Mouse (Mus musculus) mouse embryonic stem cell (cell line): ENCODE data around the gene Gm2115.

Experiments
- in situ Hi-C, 2 experiments: fragments of 300-500 bp; cut with MboI; formaldehyde crosslinking; loops; 1 replicate in 1 of 2; 3 replicates in 1 of 2; pipeline ENCODE4 v1.14.3; 2019 to 2020; ENCODE audit warnings: low sequenced_read_pairs in 2 of 2, low pct_unique_long_range_greater_than_20kb in 1 of 2, mixed read lengths in 1 of 2; ENCODE audit not compliant: unreplicated experiment in 1 of 2

Gm2115 gene

DNA sequence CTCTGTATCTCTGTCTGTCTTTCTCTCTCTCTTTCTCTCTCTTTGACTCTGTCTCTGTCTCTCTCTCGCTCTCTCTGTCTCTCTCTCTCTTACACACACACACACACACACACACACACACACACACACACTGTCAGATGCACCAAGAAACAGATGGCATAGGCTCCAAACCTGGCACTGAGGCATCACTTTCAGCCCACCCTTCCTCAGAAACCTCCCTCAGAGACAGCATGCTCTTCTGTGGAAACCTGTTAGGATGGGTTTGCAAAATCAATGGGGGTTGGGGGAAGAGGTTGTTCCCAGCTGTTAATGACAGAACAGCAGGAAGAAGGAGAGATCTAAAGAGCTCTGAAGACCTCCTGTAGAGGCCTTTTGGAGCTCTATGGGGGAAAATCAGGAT, 50.1 kb downstream of the Gm2115 start:
- in situ Hi-C loops = no loop called here

DNA sequence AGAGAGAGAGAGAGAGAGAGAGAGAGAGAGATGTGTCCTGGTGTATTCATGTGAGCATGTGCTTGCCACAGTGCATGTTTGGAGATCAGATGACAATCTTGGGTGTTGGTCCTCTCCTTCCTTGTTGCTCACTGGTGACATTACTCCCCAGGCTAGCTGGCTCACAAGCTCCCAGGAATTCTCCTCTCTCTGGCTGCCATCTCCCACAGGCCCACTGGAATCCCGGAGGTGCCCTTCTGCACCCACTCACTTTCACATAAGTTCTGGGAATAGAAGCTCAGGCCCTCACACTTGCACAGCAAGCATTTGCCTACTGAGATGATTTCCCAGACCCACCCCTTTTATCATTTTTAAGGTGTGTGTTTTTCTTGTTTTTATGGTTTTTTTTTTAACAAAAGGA, 51.0 kb downstream of the Gm2115 start:
- in situ Hi-C loops = no loop called here

DNA sequence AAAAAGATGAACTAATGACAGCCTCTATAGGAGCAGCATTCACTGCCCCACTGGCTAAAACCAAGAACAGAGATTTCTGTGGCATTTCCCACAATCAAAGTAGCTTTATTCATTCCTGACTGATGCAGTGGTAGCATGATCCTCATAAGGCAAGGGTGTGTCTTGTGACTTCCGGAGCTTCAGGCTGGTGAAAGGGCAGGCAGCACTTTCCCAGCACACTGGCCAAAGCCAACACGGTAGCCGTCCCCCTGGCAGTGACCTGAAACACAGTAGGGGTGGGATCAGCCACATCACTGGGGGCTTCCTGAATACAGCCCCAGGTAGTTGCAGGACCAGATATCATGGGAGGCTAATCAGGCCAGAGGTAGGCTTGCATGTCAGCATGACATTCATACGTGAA, 56.3 kb downstream of the Gm2115 start:
- in situ Hi-C loops = no loop called here

GRCm38 (mm10) chr7:84586360-84587100, 57.8 kb downstream of the Gm2115 start:
- in situ Hi-C loops = no loop called here

DNA sequence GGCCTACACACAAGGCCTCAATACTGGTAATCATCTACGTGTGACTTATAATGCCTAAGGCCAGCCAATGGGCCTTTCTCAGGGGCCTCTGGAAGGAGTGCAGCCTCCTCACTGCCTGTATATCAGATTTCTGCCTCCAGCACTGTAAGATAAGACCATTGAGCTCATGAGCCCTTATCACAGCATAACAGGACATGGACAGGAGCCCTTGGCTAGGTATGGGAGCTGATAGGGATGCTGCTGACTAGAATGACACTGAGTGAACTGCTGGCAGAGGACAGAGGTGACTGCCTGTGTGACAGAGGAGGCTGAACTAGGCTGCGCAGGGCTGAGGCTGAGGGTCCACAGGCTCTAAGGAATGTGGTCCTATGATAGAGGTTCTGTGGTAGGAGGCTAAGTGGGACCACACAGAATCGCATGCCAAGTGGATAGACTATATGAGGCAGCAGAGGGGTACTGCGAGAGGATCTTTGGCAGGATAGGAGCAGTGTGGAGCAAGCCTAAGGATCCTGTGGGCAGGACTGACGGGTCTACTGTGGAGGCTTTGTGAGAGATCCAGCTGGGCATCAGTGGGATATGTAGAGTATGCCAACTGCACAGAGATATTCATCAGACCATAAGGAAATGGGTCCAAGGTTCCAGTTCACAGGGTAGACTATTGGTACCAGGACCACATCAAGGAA, 58.5 kb downstream of the Gm2115 start:
- in situ Hi-C loops = no loop called here

- in situ Hi-C loops = loop anchor here (10.0 kb wide), 1 partner anchor 184 kb away; no protein-coding TSS in a partner anchor
Observed at GRCm38 (mm10) chr7:84590622-84591021, 61.9 kb downstream of the Gm2115 start.

GRCm38 (mm10) chr7:84591347-84591746, 62.6 kb downstream of the Gm2115 start:
- in situ Hi-C loops = loop anchor here (10.0 kb wide), 1 partner anchor 183 kb away; no protein-coding TSS in a partner anchor

DNA sequence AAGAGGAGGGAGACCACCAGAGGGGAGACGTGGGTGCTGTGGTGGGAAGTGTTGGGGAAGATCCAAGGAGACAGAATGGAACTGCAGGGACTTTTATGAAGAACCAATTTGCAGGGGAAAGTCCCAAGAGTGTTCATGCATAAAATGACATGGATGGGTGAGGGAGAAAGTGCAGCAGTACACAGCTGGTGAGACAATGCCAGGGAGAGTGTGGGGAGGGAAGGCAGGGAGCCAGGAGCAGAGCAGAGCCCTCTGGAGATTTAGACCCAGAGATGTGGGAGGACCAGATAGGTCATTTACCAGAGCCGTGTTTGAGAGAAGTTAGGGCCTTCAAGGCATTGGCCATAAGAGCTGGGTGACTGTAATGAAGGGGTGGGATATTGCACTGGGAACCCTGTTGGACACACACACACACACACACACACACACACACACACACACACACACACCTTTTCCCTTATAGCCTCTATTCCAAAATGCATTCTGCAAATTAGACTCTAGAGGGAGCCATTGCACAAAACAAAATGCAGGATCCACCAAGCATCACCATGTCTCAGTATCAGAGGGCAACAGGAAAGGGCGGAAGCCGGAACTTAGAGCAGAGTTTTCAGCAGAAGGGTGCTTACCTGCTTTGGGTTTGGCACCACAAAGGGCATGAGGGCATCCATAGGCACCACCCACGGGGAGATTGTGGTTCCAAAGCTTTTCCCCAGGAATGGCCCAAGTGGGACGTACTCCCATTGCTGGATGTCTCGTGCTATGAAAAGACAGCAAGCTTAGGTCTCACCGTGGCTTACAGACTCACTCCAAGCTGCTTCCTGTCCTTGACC, 65.5 kb downstream of the Gm2115 start:
- in situ Hi-C loops = loop anchor here (10.0 kb wide), 1 partner anchor 180 kb away; no protein-coding TSS in a partner anchor

GRCm38 (mm10) chr7:84594917-84595303, 66.2 kb downstream of the Gm2115 start:
- in situ Hi-C loops = loop anchor here (10.0 kb wide), 1 partner anchor 180 kb away; no protein-coding TSS in a partner anchor

DNA sequence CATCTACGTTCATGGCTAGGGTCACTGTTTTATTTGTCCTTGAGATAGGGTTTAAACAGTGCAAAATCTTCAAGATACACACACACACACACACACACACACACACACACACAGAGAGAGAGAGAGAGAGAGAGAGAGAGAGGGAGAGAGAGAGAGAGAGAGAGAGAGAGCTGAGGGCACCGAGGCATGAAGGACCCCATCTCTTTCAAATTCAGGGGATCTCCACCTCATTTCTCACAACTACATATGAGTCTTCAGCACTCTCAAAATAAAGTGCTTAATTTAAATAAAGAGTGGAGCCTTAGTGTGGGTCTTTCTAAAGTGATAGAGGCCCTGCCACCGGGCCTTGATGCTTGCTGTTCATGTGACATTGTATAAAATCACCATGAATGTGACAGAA, 67.2 kb downstream of the Gm2115 start:
- in situ Hi-C loops = loop anchor here (10.0 kb wide), 1 partner anchor 179 kb away; no protein-coding TSS in a partner anchor

GRCm38 (mm10) chr7:84596633-84597032, 67.9 kb downstream of the Gm2115 start:
- in situ Hi-C loops = loop anchor here (10.0 kb wide), 1 partner anchor 178 kb away; no protein-coding TSS in a partner anchor

- in situ Hi-C loops = no loop called here
Observed at GRCm38 (mm10) chr7:84600631-84601030, 71.9 kb downstream of the Gm2115 start.

GRCm38 (mm10) chr7:84601331-84601730, 72.6 kb downstream of the Gm2115 start:
- in situ Hi-C loops = no loop called here

GRCm38 (mm10) chr7:84604501-84604900, 75.7 kb downstream of the Gm2115 start:
- in situ Hi-C loops = no loop called here

DNA sequence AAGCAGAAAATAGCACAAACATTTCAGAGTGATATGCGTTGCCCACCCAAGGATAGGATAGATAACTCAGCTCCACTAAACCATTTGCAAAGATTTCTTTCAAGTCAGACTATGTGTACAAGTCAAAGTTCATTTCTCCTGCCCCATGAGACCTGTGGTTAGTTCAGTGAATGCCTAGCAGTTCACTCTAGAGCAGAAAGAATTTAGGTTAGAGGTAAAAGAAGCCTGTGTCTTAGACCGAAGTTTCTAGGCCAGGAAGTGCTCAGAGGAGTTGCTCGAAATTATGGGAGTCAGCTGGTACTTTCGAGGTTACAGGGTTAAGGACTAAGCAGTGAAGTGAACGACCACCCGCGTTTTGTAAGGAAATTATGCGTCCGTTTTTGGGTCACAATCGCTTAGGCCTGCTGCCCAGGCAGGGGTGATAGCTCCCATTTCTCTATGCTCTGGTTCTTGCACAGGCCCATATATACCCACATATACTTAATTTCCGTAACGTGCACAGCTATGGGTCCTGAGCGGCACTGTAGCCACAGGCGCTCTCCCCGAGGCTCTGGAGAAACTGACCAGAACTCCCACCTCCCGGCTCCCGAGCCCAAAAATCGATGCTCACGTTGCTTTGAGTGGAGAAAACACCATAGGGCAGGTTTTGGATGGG, 76.4 kb downstream of the Gm2115 start:
- in situ Hi-C loops = no loop called here

- in situ Hi-C loops = no loop called here
Observed at GRCm38 (mm10) chr7:84605704-84606292, 77.0 kb downstream of the Gm2115 start.

DNA sequence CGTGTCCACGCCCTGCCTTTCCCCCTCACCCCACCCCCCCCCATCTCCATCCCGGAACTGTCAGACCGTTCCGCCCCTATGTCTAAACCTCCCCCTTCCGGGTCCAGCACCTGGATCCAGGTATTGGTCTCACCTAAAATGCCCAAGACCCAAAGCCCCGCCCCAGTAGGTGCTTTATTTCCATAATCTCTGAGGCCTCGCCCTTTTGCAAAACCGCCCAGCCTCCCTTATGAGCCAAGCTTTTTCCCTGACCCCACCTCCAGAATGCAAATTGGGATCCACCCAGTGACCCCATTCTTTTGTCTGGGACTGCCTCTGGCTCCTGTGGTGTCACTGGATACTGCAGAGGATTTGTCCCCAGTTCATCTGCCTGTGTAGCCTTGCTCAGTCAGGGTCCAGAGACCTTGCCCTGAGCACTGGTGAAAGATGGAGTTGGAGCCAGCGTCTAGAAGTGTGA, 77.6 kb downstream of the Gm2115 start, which contains the start of gene Fah:
TSS of gene Fah (minus strand) at position 430 of the 457 bp plus-strand sequence.
- in situ Hi-C loops = no loop called here

DNA sequence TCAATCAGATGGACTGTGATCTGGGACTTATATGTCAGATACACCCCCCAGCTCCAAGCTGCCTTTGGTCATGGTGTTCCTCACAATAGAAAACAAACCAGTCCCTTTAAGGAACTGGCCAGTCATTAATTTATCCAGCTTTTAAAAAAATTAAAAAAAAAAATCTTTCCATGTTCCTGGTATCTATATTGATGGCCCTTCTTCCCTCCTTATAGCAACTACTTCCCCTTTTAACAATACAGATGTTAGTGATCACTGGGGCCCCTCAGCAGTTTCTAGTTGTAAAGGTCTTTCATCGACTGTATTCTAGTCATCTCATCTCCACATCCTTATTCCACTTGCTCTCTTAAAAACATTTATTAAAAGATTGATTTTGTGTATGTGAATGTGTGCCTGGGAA, 82.9 kb downstream of the Gm2115 start:
- in situ Hi-C loops = no loop called here
